Mouse (Mus musculus): Measurements from ENCODE around the gene Hyal1.
"Not testable (repeated sequence)": the region's sequence is repeated elsewhere in the genome, so short reads cannot be mapped to it uniquely, and the experiment has no call there.

The Hyal1 gene

GRCm38 (mm10) chr9:107550491-107551116, 26.1 kb upstream of the Hyal1 start:
- no peak for DNase-seq (ENCODE audit: extremely low spot score, low read depth, low spot score)

- DNase-seq (ENCODE audit: extremely low spot score, low read depth, low spot score): no peak
These were observed 25.4 kb upstream of the Hyal1 start, which contains the start of gene Rassf1 for GRCm38 (mm10) chr9:107551117-107551889. Gene Rassf1, plus strand, starts transcription at chr9:107551555.

- no peak for DNase-seq (ENCODE audit: extremely low spot score, low read depth, low spot score)
These were observed 24.8 kb upstream of the Hyal1 start for GRCm38 (mm10) chr9:107551890-107552355.

GRCm38 (mm10) chr9:107552690-107553393, 23.9 kb upstream of the Hyal1 start:
- DNase-seq (ENCODE audit: extremely low spot score, low read depth, low spot score): no peak

GRCm38 (mm10) chr9:107553541-107554318, 23.0 kb upstream of the Hyal1 start:
- DNase-seq (ENCODE audit: extremely low spot score, low read depth, low spot score): no peak

- no peak for DNase-seq (ENCODE audit: extremely low spot score, low read depth, low spot score)
These were observed 22.4 kb upstream of the Hyal1 start for GRCm38 (mm10) chr9:107554319-107554825.

- DNase-seq (ENCODE audit: extremely low spot score, low read depth, low spot score): no peak
These were observed 21.7 kb upstream of the Hyal1 start for GRCm38 (mm10) chr9:107555031-107555457.

GRCm38 (mm10) chr9:107555701-107556100, 21.0 kb upstream of the Hyal1 start:
- no peak for DNase-seq (ENCODE audit: extremely low spot score, low read depth, low spot score)

- no peak for DNase-seq (ENCODE audit: extremely low spot score, low read depth, low spot score)
These were observed 20.4 kb upstream of the Hyal1 start for GRCm38 (mm10) chr9:107556346-107556745.

GRCm38 (mm10) chr9:107563029-107563581, 13.6 kb upstream of the Hyal1 start, which contains the start of gene Tusc2:
Gene Tusc2, plus strand, starts transcription at chr9:107563255.
- DNase-seq (ENCODE audit: extremely low spot score, low read depth, low spot score): no peak

- not testable (repeated sequence) for DNase-seq (ENCODE audit: extremely low spot score, low read depth, low spot score)
These were observed 11.2 kb upstream of the Hyal1 start for GRCm38 (mm10) chr9:107565556-107565955.

- DNase-seq (ENCODE audit: extremely low spot score, low read depth, low spot score): no peak
These were observed 10.6 kb upstream of the Hyal1 start for GRCm38 (mm10) chr9:107566041-107566709.

GRCm38 (mm10) chr9:107566855-107567254, 9.9 kb upstream of the Hyal1 start:
- no peak for DNase-seq (ENCODE audit: extremely low spot score, low read depth, low spot score)

GRCm38 (mm10) chr9:107567702-107568319, 8.9 kb upstream of the Hyal1 start, which contains the start of gene Hyal2:
Gene Hyal2, plus strand, starts transcription at chr9:107567945.
- DNase-seq (ENCODE audit: extremely low spot score, low read depth, low spot score): no peak

- DNase-seq (ENCODE audit: extremely low spot score, low read depth, low spot score): no peak
These were observed 8.1 kb upstream of the Hyal1 start for GRCm38 (mm10) chr9:107568331-107569261.

GRCm38 (mm10) chr9:107569270-107569669, 7.5 kb upstream of the Hyal1 start:
- DNase-seq (ENCODE audit: extremely low spot score, low read depth, low spot score): no peak

- DNase-seq (ENCODE audit: extremely low spot score, low read depth, low spot score): no peak
These were observed 6.7 kb upstream of the Hyal1 start for GRCm38 (mm10) chr9:107570016-107570415.

- no peak for DNase-seq (ENCODE audit: extremely low spot score, low read depth, low spot score)
These were observed 5.9 kb upstream of the Hyal1 start for GRCm38 (mm10) chr9:107570845-107571244.

Measured in hindlimb bud, embryonic 11.5 days (tissue).